Mouse (Mus musculus): ENCODE data around the gene Gm29609.

GRCm38 (mm10) chr5:31201742-31202590, 22.3 kb upstream of the Gm29609 start, which contains the start of gene Zfp513:
- TF ChIP-seq CTCF (IDR thresholded peaks at IDR 0.05) (0 out of 2 replicates have a peak, but pooled peaks have one; percentile 7), POLR2A (IDR thresholded peaks at IDR 0.05; ENCODE audit: insufficient read depth, low read depth, low read length) (peak; percentile 95)

All from heart, adult 2 months (tissue).